Mouse (Mus musculus) kidney, postnatal 14 days (tissue): ENCODE data around the gene Zfp385a.

ENCODE experiments used
- DNase-seq: peaks from one replicate; pipeline ENCODE4 v3.0.0; 2022; ENCODE audit warnings: mixed read lengths

The Zfp385a gene

DNA sequence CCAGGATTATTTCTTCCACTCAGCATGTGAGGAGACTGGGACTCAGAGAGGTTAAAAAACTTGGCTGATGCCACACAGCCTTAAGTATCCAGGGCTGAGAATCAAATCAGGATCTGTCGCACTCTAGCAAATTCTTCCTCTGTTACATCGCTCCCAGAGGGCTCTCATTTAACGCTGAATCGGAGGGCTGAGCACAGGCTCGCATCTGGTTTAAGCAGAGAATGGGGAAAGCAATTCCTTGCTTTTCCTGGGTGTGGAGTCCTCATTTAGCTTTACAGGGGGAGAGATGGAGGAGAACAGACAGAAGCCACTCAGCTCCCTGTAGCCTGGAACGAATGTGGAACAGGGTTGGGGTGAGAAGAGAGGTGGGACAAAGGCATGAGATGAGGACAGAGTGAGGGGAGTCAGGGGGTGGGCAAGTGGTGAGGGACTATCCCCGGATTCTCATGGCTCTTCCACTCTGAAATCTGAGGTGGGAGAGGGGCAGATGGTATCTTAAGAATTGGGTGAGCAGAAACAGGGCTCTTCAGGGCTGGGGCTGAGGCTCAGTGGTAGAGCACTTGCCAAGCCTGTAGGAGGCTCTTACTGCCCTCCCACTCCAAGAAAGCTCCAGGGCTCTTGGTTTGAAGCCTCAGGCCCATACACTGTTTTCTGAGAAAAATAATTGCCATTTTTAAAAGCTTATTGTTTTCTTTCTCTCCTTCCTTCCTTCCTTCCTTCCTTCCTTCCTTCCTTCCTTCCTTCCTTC, 4.2 kb downstream of the Zfp385a start:
- no peak for DNase-seq

DNA sequence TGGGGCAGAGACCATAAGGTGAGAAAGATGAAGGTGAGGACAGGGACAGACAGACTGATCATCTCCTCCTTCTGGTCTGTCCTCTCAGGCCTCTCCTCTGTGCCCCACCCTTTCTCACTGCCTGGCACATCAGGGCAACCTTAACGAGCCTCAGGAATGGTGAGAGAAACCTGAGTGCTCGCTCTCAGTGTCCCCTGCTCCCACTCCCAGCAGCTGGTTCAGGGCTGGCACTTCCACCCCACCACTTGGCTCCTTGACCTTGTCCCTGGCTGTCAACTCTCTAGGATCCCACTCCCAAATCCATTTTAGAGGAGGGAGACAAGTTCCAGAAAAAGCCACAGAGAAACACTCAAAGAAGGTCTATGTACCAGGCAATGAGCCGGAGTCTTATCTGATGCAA, 4.9 kb downstream of the Zfp385a start:
- DNase-seq = no peak

DNA sequence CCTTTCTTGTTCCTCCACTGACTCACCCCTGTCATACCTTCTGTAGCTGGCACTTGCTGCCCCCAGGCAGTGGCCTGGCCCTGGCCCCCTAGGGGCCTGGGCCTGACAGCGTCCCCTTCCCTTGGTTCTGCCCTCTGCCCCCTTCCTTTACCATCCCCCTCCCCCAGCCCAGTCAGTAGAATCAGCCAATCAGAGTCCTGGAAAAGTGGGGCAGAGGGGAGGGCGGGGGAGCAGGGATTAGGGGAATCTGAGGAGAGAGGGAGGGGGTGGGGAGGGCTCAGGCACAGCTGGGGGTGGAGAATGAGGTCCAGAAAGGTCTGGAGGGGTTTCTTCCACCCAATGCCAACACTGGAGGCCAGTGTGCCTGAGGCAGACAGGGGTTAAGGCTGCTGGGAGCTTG, 5.7 kb downstream of the Zfp385a start:
- no peak for DNase-seq

DNA sequence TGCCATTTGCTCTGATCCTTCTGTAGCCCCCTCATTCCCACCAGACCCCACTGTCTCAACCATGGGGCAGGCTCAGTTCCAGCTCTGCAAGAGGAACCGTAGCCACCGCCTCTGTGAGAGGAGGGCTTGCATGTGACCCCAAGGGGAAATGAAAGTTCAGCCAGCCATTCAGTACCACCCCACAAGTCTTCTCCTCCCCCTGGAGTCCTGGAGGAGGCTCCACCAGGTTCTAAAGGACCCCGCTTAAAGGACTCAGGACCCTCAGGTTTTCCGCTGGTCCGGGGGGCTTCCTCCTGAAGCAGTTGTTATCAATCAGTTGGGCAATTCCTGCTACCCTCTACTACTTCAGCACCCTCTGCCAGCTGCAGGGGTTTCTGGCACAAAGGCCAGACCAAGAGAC, 6.2 kb downstream of the Zfp385a start:
- no peak for DNase-seq

DNA sequence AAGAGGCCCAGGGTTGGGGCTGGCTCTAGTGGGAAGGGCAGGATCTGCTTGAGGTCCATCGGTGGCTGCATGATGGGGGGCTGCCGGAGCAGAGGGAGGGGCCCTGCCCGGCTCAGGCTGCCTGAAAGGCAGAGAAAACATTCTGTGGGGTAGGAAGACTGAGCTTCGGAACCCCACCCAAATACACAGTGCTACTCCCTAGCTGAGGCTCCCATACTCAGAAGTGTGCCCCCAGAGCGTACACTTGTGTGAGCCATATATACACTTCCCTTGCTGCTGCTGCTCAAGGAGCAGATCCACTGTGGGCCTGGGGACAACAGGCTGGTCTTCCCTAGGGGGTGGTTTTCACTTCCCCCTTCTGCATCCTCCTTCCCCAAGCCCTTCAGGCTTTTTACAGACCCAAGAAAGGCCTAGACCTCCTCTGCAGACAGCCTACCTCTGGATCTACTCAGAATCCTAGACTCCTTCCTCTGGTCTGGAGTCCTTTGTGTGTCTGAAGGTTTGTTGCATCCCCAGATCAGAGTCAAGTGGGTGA, 6.7 kb downstream of the Zfp385a start:
- no peak for DNase-seq

DNA sequence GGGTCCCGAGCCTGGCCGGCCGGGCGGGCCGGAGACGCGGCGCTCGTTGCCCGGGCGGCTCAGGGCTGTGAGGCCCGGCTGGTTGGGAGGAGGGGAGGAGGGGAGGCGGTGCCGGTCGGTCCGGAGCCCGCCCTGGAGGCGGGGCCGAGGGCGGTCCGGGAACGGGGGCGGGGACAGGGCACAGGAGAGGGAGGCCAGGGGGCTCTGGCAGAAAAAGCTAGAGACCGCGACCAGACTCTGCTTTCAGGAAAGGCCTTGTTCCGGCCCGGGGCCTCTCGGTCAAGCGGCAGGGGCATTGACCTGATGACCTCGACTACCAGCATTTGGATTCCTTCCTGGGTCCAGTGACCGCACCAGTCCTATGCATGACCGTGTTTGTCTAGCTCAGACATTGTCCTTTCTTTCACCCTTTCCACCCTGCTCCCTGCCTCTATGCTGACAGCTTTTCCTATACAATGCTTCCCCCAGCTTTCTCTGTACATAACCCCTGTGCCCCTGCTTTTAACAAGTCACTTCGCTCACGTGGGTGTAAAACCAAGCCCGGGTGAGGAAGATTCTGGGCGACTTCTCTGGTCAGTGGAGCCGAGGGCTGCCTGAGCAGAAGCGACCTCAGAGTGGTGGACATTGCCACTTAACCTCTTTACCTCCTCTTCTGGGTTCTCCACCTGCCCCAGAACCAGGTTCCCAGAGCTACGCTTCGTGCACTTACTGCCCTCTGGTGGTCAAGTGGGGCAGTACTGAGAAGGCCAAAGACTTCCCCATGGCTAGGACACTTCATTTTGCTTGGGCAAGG, 16.2 kb downstream of the Zfp385a start:
- peak; percentile 94 for DNase-seq

GRCm38 (mm10) chr15:103323070-103323454, 16.8 kb downstream of the Zfp385a start:
- DNase-seq = no peak

DNA sequence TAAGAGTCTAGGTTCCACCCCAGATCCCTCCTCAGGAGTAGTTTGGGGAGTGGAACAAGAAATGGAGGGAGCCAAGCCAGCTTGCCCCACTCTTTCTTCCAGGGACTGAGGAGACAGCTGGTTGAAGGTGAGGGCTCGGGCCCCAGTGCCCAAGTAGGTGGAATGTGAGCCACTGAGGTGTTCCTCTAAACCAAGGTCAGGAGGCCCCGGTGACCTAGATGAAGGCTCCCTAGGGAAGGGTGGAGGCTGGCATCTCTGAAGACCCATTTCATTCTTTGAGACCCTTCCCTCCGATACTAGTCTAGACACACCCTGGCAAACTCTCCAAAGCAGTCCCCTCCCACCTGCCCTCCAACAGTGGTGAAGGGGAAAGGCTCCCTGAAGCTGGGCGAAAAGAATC, 17.5 kb downstream of the Zfp385a start:
- DNase-seq = no peak

GRCm38 (mm10) chr15:103321076-103321475, 18.8 kb downstream of the Zfp385a start:
- DNase-seq = peak; percentile 46

GRCm38 (mm10) chr15:103318201-103318816, 21.6 kb downstream of the Zfp385a start:
- no peak for DNase-seq

GRCm38 (mm10) chr15:103317731-103318130, 22.2 kb downstream of the Zfp385a start:
- DNase-seq = no peak

- DNase-seq = no peak
Measured at GRCm38 (mm10) chr15:103317120-103317519, 22.8 kb downstream of the Zfp385a start.

- no peak for DNase-seq
Measured at GRCm38 (mm10) chr15:103315979-103316776, 23.7 kb downstream of the Zfp385a start.

- peak; percentile 85 for DNase-seq
Measured at GRCm38 (mm10) chr15:103315011-103315502, 24.8 kb downstream of the Zfp385a start.

- no peak for DNase-seq
Measured at GRCm38 (mm10) chr15:103314181-103314580, 25.7 kb downstream of the Zfp385a start.

GRCm38 (mm10) chr15:103313495-103314095, 26.3 kb downstream of the Zfp385a start:
- peak; percentile 72 for DNase-seq

DNA sequence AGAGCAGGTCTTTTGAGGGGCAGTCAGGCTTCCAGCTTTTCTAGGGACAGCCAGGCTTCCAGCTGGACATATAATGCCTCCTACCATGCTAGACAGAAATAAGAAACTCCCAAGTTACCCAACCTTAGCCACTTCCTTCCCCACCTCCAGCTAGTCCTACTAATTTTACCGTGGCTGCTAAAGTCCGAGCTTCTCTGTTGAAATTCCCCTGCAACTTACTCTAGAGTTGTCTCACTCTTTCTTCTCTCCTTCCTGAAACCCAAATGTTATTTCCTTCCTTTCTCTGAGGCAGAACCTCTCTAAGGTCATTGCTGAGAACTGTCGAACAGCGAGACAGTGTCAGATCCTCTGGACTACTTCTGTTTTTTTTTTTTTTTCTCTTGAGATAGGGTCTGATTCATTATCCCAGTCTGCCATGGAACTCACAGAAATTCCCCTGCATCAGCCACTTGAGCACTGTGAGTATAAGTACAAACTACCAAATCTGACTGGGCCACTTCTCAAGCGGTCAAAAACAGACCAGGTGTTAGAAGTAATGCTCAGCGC, 29.5 kb downstream of the Zfp385a start, which contains the start of gene Gpr84:
Gene Gpr84, minus strand, starts transcription at position 248 of the 546 bp plus-strand sequence.
- no peak for DNase-seq

- no peak for DNase-seq
Measured at GRCm38 (mm10) chr15:103308876-103309580, 30.9 kb downstream of the Zfp385a start.

DNA sequence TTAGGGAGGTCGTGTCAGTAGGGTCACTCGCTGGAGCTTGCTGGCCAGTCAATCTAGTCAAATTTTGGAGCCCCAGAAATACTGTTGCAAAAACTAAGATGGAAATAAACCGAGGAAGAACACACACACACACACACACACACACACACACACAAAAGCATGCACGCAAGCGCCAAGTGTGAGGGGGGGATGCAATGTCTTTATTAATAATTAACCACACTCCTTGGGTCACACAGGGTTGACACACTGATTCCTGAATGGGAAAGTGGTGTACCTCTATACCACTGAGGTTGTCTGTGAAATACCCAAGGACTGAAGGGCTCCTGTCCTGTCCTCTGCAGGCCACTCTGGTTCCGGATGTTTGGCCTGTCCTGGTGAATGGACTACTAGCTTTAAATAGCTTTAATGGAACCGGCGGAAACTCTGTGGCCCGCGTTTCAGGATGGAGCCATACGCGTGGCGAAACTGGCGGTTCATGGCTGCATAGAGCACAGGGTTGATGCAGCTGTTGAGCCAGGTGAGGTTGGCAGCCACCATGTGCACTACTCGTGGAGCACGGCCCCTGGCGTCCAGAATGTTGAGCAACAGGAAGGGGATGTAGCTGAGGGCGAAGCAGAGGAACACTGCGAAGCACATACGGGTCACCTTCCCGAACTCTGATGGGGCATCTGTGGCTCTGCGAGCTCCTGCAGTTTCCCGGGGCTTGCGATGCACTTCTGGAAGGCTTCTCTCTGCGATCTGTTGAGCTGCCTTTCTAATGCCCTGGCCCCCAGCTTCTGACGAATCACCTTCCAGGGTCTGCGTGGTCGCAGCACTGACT, 31.6 kb downstream of the Zfp385a start:
- DNase-seq = peak; percentile 58

DNA sequence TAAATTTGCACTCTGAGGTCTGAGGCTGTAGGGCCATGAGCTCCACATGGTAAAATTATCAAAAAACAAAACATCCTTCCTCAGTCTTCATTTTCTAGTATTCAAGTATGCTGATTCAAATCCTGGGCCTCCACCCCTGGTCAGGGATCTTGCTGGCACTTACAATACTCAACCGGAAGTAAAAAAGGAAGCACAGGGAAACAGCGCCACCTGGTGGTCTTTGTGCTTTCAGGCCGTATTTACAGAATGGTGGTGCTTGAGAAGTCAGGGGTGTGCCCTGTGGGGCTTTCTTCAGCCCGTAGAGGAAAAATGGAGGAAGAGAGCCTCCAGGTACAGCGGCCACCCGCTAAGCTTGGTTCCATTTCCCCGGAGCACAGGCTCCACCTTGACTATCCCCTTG, 32.8 kb downstream of the Zfp385a start:
- DNase-seq = peak; percentile 94
